Mouse (Mus musculus) mesoderm, embryonic 11.5 days (tissue): Measurements from ENCODE around the gene Nfkbid.
"Not testable (repeated sequence)": the region's sequence is repeated elsewhere in the genome, so short reads cannot be mapped to it uniquely, and the experiment has no call there.

Source experiments
- DNase-seq: peaks from one replicate; pipeline ENCODE4 v3.0.0-alpha.2; 2012; ENCODE audit warnings: low read depth, low spot score

Nfkbid gene

GRCm38 (mm10) chr7:30463996-30464395 lies 42.5 kb downstream of the Nfkbid start:
- DNase-seq, result no peak

GRCm38 (mm10) chr7:30464816-30465300 lies 43.3 kb downstream of the Nfkbid start:
- no peak for DNase-seq

- peak; percentile 54 for DNase-seq
Measured at GRCm38 (mm10) chr7:30472411-30472810, 50.9 kb downstream of the Nfkbid start.

- DNase-seq, result no peak
Measured at GRCm38 (mm10) chr7:30474999-30475398, 53.5 kb downstream of the Nfkbid start.

GRCm38 (mm10) chr7:30476136-30476535 lies 54.6 kb downstream of the Nfkbid start:
- DNase-seq, result not testable (repeated sequence)

- DNase-seq, result peak; percentile 60
Measured at GRCm38 (mm10) chr7:30477415-30478381, 56.2 kb downstream of the Nfkbid start.
